Mouse (Mus musculus) gastrocnemius, adult 8-10 months (tissue): ENCODE data around the gene Gipc2. TPM values are rescaled to one million over a fixed set of nuclear protein-coding genes. Genes with fewer than 3 reads are reported as not detected.

Source experiments
- DNase-seq, 2 experiments: peaks; one replicate each; pipeline ENCODE4 v3.0.0; 2022; ENCODE audit warnings: low spot score in 2 of 2
- total RNA-seq, 4 experiments: library from RNA; stranded (reverse); gene quantifications; 2 replicates each; pipeline ENCODE4 v1.2.4; 2022

Gene Gipc2
- total RNA-seq, 4 experiments from 2014 or later, result 0.36 to 0.70 (median 0.68) TPM; not detected in 1

DNA sequence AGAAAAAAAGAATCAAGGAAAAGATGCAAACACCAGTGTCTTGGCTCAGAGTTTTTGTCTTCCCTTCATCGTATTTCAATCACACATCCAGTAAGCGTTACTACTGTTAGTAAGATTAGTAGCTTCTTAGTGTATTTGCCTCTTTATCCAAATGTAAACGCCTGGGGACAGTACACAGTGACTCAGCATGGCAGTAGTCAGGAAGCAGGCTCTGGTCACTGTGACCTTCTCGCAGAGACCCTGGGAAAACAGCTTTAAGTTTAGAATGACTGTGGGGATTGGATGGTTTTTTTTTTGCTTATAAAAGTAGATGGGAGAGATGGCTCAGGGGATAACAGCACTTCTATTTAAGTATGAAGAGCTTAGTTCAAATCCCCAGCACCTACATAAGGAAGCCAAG is 46.0 kb downstream of the Gipc2 start:
- no peak for DNase-seq

- no peak for DNase-seq
Measured at GRCm38 (mm10) chr3:152117941-152118340, 48.1 kb downstream of the Gipc2 start.

GRCm38 (mm10) chr3:152116140-152116539 is 49.9 kb downstream of the Gipc2 start:
- no peak for DNase-seq

DNA sequence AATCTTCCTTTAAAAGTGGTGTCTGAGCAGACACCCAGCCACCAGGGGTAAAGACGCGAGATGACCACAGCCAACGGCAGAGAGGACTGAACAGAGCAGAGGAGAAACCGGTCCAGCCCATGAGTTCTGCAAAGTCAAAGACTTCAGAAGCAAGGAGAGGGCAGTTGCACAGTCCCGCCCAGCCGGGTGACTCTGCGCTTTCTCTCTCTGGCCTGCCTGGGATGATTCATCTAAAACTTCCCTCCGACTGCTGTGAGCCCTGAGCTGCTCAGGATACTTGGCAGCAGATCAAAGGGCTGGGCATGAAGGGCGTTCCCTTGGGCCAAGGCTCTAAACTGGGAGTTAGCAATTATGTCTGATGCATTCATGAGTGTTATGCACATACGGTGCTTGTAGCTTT is 51.2 kb downstream of the Gipc2 start:
- DNase-seq, result peak; percentile 73 to 84

- no peak for DNase-seq
Measured at GRCm38 (mm10) chr3:152114222-152114621, 51.8 kb downstream of the Gipc2 start.

- DNase-seq, result no peak
Measured at GRCm38 (mm10) chr3:152113496-152113895, 52.5 kb downstream of the Gipc2 start.

GRCm38 (mm10) chr3:152112664-152113063 is 53.4 kb downstream of the Gipc2 start:
- no peak for DNase-seq

- no peak for DNase-seq
Measured at GRCm38 (mm10) chr3:152111482-152111881, 54.5 kb downstream of the Gipc2 start.

GRCm38 (mm10) chr3:152111081-152111480 is 54.9 kb downstream of the Gipc2 start:
- peak; percentile 67 to 68 for DNase-seq

GRCm38 (mm10) chr3:152109260-152109587 is 56.8 kb downstream of the Gipc2 start:
- DNase-seq, result no peak

DNA sequence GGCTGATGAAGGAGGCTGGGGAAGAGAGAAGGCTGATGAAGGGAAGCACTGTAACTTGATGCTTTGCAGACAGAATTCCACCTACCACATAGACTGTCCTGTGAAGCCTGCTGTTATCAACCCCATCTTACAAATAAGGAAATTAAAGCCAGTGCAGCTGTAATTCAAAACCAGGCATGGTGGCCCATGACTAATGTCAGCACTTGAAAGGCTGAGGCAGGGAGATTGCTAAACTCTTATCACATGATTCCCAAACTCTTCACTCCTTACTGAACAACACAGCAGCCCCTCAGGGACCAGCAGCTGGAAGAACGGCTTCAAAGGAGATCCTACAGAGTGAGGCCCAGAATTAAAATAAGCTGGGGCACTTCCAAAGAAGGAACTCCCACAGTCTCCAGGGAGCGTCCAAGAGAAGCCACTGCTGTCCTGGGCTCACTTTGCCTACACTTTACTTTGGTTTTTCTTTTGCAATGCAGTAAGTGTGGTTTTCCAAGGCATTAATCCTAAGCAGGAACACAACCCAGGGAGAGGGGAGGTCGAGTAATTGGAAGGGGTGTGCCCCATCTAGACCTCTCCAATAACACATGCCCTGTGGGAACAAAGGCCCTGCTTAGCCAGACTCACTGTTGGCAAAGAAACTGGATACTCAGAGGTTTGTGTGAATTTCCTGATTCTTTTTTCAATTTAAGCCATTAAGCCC is 57.3 kb downstream of the Gipc2 start:
- no peak for DNase-seq

- no peak for DNase-seq
Measured at GRCm38 (mm10) chr3:152108003-152108395, 58.0 kb downstream of the Gipc2 start.

- no peak for DNase-seq
Measured at GRCm38 (mm10) chr3:152107149-152108002, 58.7 kb downstream of the Gipc2 start.

- DNase-seq, result no peak
Measured at GRCm38 (mm10) chr3:152106225-152107148, 59.5 kb downstream of the Gipc2 start.

DNA sequence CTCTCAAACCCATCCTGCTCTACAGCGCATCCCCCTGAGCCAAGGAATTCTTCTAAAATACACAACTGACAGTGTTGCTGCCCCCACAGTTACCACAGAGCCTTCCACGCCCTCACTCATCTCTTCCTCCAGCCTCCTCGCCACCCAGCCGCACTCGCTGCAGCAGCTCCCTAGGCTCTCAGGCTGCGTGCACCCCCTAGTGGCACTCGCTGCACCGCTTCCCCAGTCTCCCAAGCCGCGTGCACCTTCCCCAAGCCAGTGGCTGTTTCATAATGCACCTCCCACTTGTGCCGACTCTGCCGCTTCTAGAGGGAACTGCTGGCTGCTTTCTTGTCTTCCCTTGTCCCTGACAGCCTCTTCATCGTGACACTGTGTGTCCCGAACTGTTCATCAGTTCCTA is 60.7 kb downstream of the Gipc2 start:
- DNase-seq, result peak; percentile 40 to 60

DNA sequence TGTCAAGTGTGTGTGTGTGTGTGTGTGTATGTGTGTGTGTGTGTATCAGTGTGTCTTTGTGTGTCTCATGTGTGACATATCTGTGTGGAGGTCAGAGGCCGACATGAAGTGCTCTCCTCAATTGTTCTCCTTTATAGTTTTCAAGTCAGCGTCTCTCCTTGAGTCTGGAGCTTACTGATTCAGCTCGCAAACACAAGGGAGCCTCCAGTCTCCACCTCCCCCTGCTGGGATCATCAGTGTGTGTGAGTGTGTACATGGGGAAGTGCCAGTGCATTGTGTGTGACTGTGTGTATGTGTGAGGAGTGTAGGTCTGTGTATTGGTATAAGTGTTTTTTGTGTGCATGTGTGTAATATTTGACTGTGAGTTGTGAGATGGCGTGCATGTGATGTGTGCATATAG is 62.6 kb downstream of the Gipc2 start:
- DNase-seq, result no peak

DNA sequence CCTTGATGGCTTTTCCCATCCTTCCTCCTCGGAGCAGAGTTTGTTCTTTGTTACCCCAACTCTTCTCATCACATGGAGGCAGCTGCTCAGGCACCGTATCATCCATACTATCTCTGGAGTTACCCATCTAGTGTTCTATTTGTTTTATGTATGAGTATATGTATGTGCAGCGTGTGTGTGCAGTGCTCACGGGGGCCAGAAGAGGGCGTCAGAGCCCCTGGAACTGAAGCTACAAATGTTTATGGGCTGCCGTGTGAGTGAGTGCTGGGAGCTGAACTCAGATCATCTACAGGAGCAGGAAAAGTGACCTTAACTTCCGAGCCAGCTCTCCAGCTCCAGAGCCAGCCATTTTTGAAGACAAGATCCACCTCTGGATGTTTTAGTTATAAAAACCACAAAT is 64.6 kb downstream of the Gipc2 start:
- DNase-seq, result no peak

- no peak for DNase-seq
Measured at GRCm38 (mm10) chr3:152100119-152100818, 65.8 kb downstream of the Gipc2 start.

GRCm38 (mm10) chr3:152095030-152095429 is 71.0 kb downstream of the Gipc2 start:
- no peak for DNase-seq

GRCm38 (mm10) chr3:152092385-152093057 is 73.5 kb downstream of the Gipc2 start:
- DNase-seq, result no peak

GRCm38 (mm10) chr3:152089178-152089577 is 76.9 kb downstream of the Gipc2 start:
- DNase-seq, result no peak
